Mouse (Mus musculus) monocyte, adult 59 days (primary cell): Measurements from ENCODE around the gene Parp9. TPM values are rescaled to one million over a fixed set of nuclear protein-coding genes. Genes with fewer than 3 reads are reported as not detected.

ENCODE experiments used
- total RNA-seq, 2 experiments: library from RNA; stranded (reverse); gene quantifications; one replicate each; pipeline ENCODE4 v1.2.4; 2023

Gene Parp9
- 10 to 100 TPM; 49.5 to 54.0 TPM for total RNA-seq

DNA sequence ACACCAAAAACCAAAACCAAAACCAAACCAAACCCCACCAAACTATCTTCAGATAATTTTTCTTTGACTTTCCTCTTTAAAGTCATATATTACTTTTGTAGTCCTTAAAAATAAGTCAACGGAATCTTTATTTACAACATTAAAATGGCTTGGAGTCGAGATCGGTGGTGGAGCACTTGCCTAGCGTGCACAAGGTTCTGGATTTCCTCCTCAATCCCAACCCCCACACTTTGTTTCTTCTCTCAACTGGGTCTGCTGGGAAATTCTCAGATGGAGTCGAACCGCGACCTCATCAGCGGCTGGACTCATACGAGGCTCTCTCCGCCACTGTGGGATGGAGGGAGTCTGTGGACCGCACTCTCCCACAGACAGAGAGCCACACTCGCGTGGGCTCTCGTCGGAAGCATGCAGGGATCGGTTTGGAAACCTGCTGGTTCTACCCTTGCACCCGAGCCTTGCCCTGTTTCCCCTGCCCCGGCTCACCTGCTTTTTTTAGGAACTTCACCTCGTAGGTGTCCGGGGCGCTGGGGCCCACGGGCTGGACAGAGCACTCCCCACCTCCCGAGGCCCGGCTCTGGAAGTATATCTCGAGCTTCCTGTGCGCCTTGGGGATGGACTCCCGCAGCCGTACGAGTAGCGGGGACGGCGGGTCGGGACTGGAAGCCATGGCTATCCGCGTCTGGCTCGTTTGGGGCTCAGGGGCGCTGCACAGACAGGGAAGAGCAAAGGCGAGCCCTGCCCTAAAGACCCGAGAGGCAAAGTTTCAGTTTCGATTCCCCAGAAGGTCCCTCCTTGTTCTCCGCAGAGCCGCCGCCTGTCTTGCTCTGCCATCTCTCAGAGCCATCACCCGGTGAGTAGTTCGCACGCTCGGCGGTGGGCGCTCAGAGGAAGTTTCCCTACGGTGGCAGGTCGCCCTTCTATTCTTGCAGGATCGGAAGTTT lies at the start of gene Parp9, which contains the start of gene Dtx3l:
Parp9 (plus strand) TSS at position 260 of the 941 bp plus-strand sequence.
Dtx3l (minus strand) TSS at position 941 of the 941 bp plus-strand sequence.

DNA sequence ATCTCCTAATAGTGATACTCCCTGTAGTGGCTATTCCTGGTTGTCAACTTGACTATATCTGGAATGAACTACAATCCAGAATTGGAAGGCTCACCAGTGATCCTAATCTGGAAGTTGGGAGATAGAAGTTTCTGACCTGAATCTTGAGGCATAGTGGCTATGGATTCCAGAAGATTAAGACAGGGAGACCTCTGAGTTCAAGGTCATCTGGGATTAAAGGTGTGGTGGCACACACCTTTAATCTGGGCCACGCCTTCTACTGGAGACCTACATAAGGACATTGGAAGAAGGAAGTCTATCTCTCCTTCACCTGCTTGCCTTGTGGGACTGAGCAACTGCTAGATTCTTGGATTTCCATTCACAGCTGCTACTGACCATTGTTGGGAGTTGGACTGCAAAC lies 40.2 kb downstream of the Parp9 start, which contains the start of gene Kpna1:
Kpna1 (plus strand) TSS at position 301 of the 400 bp plus-strand sequence.

Other genes starting within 250 kb of the Parp9 start
- gene Dirc2, start 169.1 kb upstream of the Parp9 start, total RNA-seq: 10 to 100 TPM; 38.8 to 40.4 TPM
- gene Hspbap1, start 168.1 kb upstream of the Parp9 start, total RNA-seq: 10 to 100 TPM; 10.8 to 11.5 TPM
- 10 to 100 TPM; 74.3 to 75.6 TPM for gene Parp14, start 66.9 kb upstream of the Parp9 start, total RNA-seq
- 10 to 100 TPM; 48.3 to 52.3 TPM for gene Dtx3l, start 681 bp downstream of the Parp9 start, total RNA-seq
- gene Kpna1, start 40.3 kb downstream of the Parp9 start, total RNA-seq: 10 to 100 TPM; 74.1 to 74.5 TPM
- 1 to 10 TPM; 4.2 to 4.3 TPM for gene Wdr5b, start 102.7 kb downstream of the Parp9 start, total RNA-seq
- gene Fam162a, start 133.1 kb downstream of the Parp9 start, total RNA-seq: 10 to 100 TPM; 22.7 to 29.7 TPM
- 10 to 100 TPM; 17.9 to 24.8 TPM for gene Ccdc58, start 133.2 kb downstream of the Parp9 start, total RNA-seq
- gene Csta1, start 192.8 kb downstream of the Parp9 start, total RNA-seq: not detected
- gene Stfa2l1, start 218.3 kb downstream of the Parp9 start, total RNA-seq: not detected
- not detected for gene Gm5483, start 245.7 kb downstream of the Parp9 start, total RNA-seq